Mouse (Mus musculus): ENCODE data around the gene Yes1. TPM values are rescaled to one million over a fixed set of nuclear protein-coding genes. Genes with fewer than 3 reads are reported as not detected.
"Not testable (repeated sequence)": the region's sequence is repeated elsewhere in the genome, so short reads cannot be mapped to it uniquely, and the experiment has no call there.

The Yes1 gene
- 10 to 100 TPM; 13.0 to 13.6 TPM for total RNA-seq (2021)
- long read RNA-seq, experiment 1, full-length matches to known transcripts = 8 of 9 reads
- long read RNA-seq, experiment 1, partial matches to known transcripts = 0 of 9 reads
- long read RNA-seq, experiment 1, other reads (novel, unspliced or antisense) = 1 of 9 reads
- long read RNA-seq, experiment 2, full-length matches to known transcripts = 4 of 9 reads
- long read RNA-seq, experiment 2, partial matches to known transcripts = 2 of 9 reads
- long read RNA-seq, experiment 2, other reads (novel, unspliced or antisense) = 3 of 9 reads

- intact Hi-C loops (cut with DNase I) = loop anchor here (5.0 kb wide), 1 partner anchor 101 kb away; no protein-coding TSS in a partner anchor
- DNase-seq (ENCODE audit: low spot score in 2 of 2) = peak; percentile 19 to 63
Observed at GRCm38 (mm10) chr5:32610801-32611340, at the start of gene Yes1. Gene Yes1, plus strand, starts transcription at chr5:32611171.

GRCm38 (mm10) chr5:32564697-32565096 is 46.3 kb upstream of the Yes1 start:
- no peak for DNase-seq (ENCODE audit: low spot score in 2 of 2)
- intact Hi-C loops (cut with DNase I) = no loop called here

- no peak for DNase-seq (ENCODE audit: low spot score in 2 of 2)
- intact Hi-C loops (cut with DNase I) = no loop called here
Observed at GRCm38 (mm10) chr5:32571802-32572201, 39.2 kb upstream of the Yes1 start.

- DNase-seq (ENCODE audit: low spot score in 2 of 2) = peak; percentile 53 to 83
- intact Hi-C loops (cut with DNase I) = loop anchor here (1.0 kb wide), 1 partner anchor 69 kb away; no protein-coding TSS in a partner anchor
Observed at GRCm38 (mm10) chr5:32588136-32588535, 22.8 kb upstream of the Yes1 start.

GRCm38 (mm10) chr5:32593793-32594192 is 17.2 kb upstream of the Yes1 start:
- peak; percentile 7 to 10 for DNase-seq (ENCODE audit: low spot score in 2 of 2)
- intact Hi-C loops (cut with DNase I) = no loop called here

- no peak for DNase-seq (ENCODE audit: low spot score in 2 of 2)
- intact Hi-C loops (cut with DNase I) = no loop called here
Observed at GRCm38 (mm10) chr5:32594358-32594757, 16.6 kb upstream of the Yes1 start.

GRCm38 (mm10) chr5:32605911-32606310 is 5.1 kb upstream of the Yes1 start:
- no peak for DNase-seq (ENCODE audit: low spot score in 2 of 2)
- intact Hi-C loops (cut with DNase I) = no loop called here

- no peak for DNase-seq (ENCODE audit: low spot score in 2 of 2)
- intact Hi-C loops (cut with DNase I) = no loop called here
Observed at GRCm38 (mm10) chr5:32607776-32608355, 3.1 kb upstream of the Yes1 start.

- intact Hi-C loops (cut with DNase I) = no loop called here
- no peak for DNase-seq (ENCODE audit: low spot score in 2 of 2)
Observed at GRCm38 (mm10) chr5:32608516-32608915, 2.5 kb upstream of the Yes1 start.

GRCm38 (mm10) chr5:32610064-32610800 is 739 bp upstream of the Yes1 start:
- intact Hi-C loops (cut with DNase I) = loop anchor here (5.0 kb wide), 1 partner anchor 102 kb away; no protein-coding TSS in a partner anchor
- peak; percentile 21 to 22 for DNase-seq (ENCODE audit: low spot score in 2 of 2)

GRCm38 (mm10) chr5:32611341-32611961 is 480 bp downstream of the Yes1 start:
- peak; percentile 4 to 19 for DNase-seq (ENCODE audit: low spot score in 2 of 2)
- intact Hi-C loops (cut with DNase I) = loop anchor here (5.0 kb wide), 1 partner anchor 101 kb away; no protein-coding TSS in a partner anchor

GRCm38 (mm10) chr5:32614291-32614690 is 3.3 kb downstream of the Yes1 start:
- DNase-seq (ENCODE audit: low spot score in 2 of 2) = no peak

GRCm38 (mm10) chr5:32614691-32615090 is 3.7 kb downstream of the Yes1 start:
- intact Hi-C loops (cut with DNase I) = loop anchor here (5.0 kb wide), 1 partner anchor 98 kb away; no protein-coding TSS in a partner anchor
- peak; percentile 65 to 85 for DNase-seq (ENCODE audit: low spot score in 2 of 2)

More at GRCm38 (mm10) chr5:32614291-32614690, 3.3 kb downstream of the Yes1 start:
- intact Hi-C loops (cut with DNase I) = loop anchor here (5.0 kb wide), 1 partner anchor 98 kb away; no protein-coding TSS in a partner anchor

GRCm38 (mm10) chr5:32616489-32616888 is 5.5 kb downstream of the Yes1 start:
- DNase-seq (ENCODE audit: low spot score in 2 of 2); intact Hi-C loops (cut with DNase I): not testable (repeated sequence)

- intact Hi-C loops (cut with DNase I) = no loop called here
- no peak for DNase-seq (ENCODE audit: low spot score in 2 of 2)
Observed at GRCm38 (mm10) chr5:32617851-32618250, 6.9 kb downstream of the Yes1 start.

GRCm38 (mm10) chr5:32623649-32624048 is 12.7 kb downstream of the Yes1 start:
- intact Hi-C loops (cut with DNase I) = no loop called here
- no peak for DNase-seq (ENCODE audit: low spot score in 2 of 2)

- no peak for DNase-seq (ENCODE audit: low spot score in 2 of 2)
- intact Hi-C loops (cut with DNase I) = no loop called here
Observed at GRCm38 (mm10) chr5:32624777-32625176, 13.8 kb downstream of the Yes1 start.

- intact Hi-C loops (cut with DNase I) = no loop called here
- DNase-seq (ENCODE audit: low spot score in 2 of 2) = no peak
Observed at GRCm38 (mm10) chr5:32633185-32633584, 22.2 kb downstream of the Yes1 start.

- intact Hi-C loops (cut with DNase I) = loop anchor here (1.0 kb wide), 1 partner anchor 69 kb away; no protein-coding TSS in a partner anchor
- DNase-seq (ENCODE audit: low spot score in 2 of 2) = peak in 1 of 2 experiments; percentile 7
Observed at GRCm38 (mm10) chr5:32657386-32657785, 46.4 kb downstream of the Yes1 start.

Data from left cerebral cortex, postnatal 14 days (tissue).